Mouse (Mus musculus) heart, embryonic 16.5 days (tissue): ENCODE measurements at regions not wholly inside any gene's neighbourhood (a gene's known extent, or its start where the extent isn't known, plus 50 kb on each side); places are given as distances from the start of the nearest gene placed in this dataset.

ENCODE experiments used
- ATAC-seq: fragments of 200-750 bp; cut with Nextera tagmentation; replicated peaks from 2 replicates; pipeline ENCODE4 v1.8.0; 2017; ENCODE audit warnings: moderate number of reproducible peaks; ENCODE audit not compliant: insufficient read depth, low FRiP score; ENCODE audit errors: extremely low read depth
- H3K27ac ChIP-seq: fragments of 300-500 bp; sonication (generic); 2 replicates; pipeline ENCODE4 v1.5.1; 2014; ENCODE audit warnings: mild to moderate bottlenecking, low read length, control low read depth, moderate library complexity
- H3K27me3 ChIP-seq: fragments of 300-500 bp; sonication (generic); 2 replicates; pipeline ENCODE4 v1.6.1; 2014; ENCODE audit warnings: low read length, mixed read lengths; ENCODE audit not compliant: control insufficient read depth, insufficient read depth
- H3K36me3 ChIP-seq: fragments of 300-500 bp; sonication (generic); 2 replicates; pipeline ENCODE4 v1.6.1; 2014; ENCODE audit not compliant: control insufficient read depth, insufficient read depth
- H3K4me1 ChIP-seq: fragments of 300-500 bp; sonication (generic); 2 replicates; pipeline ENCODE4 v1.6.1; 2014; ENCODE audit warnings: low read length, mixed read lengths; ENCODE audit not compliant: control insufficient read depth, insufficient read depth
- H3K4me2 ChIP-seq: fragments of 300-500 bp; sonication (generic); 2 replicates; pipeline ENCODE4 v1.6.1; 2014; ENCODE audit warnings: low read depth, mild to moderate bottlenecking, control low read depth, low read length
- H3K4me3 ChIP-seq: fragments of 300-500 bp; sonication (generic); 2 replicates; pipeline ENCODE4 v1.5.1; 2014; ENCODE audit warnings: mild to moderate bottlenecking, control low read depth, low read length
- H3K9ac ChIP-seq: fragments of 300-500 bp; sonication (generic); 2 replicates; pipeline ENCODE4 v1.6.1; 2014; ENCODE audit warnings: low read length, control low read depth
- H3K9me3 ChIP-seq: fragments of 300-500 bp; sonication (generic); replicated peaks from 2 replicates; pipeline ENCODE4 v1.6.1; 2016; ENCODE audit warnings: low read length; ENCODE audit not compliant: control insufficient read depth
- WGBS: fragments of 180-500 bp; shearing (Covaris S2); extraction: QIAGEN DNeasy Blood & Tissue Kit; methylation state at CpG from one replicate; pipeline ENCODE4 v1.1.7; 2014; 5-methylcytosine and 5-hydroxymethylcytosine counted together

DNA sequence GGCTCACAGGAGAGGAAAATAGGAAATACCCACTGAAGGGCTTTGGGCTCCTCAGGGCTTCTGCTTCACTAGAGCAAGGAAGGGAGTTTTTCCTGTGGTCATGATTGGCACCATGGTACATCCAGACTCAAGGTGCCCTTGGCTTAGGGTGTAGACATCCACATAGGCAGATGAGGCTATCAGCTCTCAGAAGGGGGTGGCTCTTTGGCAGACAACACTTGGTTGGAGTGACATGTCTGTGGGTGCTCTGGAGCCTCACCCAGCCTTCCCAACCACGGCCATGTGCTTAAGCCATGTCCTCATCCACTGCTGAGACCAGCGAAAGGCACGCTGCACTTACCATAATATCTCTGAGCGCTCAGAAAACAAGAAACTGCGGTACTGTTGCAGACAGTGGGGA is 77.8 kb upstream of the 1700025G04Rik start:
- Histone ChIP-seq H3K27ac (peak overlapping the region; percentile 77), H3K9ac (peak overlapping the region; percentile 15), H3K36me3 (no peaks in the 10 kb centered on the region), H3K9me3 (no peaks in the 10 kb centered on the region), H3K4me1 (peaks cover 26% of the 10 kb centered on the region), H3K4me2 (peak overlapping the region; percentile 7; the same call in 1 of the 2 replicates), H3K27me3 (no peaks in the 10 kb centered on the region), H3K4me3 (no peak overlapping the region)
- peak; percentile 37; the same call in 1 of the 2 replicates for ATAC-seq
- 66% methylated on average over 5 of the region's 5 CpGs for WGBS

DNA sequence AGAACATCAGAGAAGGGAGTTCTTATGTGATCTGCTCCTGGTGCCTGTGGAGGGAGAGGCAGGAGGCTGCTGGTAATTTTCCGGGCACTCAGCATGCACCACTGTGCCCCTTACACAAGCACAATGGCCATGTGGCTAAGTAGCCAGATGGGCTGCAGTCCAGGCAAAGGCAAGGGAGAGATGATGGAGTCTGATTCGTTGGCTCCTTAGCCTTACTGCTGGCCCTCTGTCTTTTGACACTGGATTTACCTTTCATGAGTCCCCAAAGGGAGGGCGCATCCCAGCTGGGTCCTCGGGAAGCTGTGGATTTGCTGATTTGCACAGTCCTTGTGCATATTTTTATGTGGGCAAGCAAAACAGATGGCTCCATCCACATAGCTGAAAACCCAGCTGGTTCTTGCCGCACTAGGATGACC is 75.6 kb upstream of the 1700025G04Rik start:
- H3K9me3 ChIP-seq = no peaks in the 10 kb centered on the region
- H3K27ac ChIP-seq = no peak overlapping the region
- WGBS = 83% methylated on average over 5 of the region's 5 CpGs
- no peaks in the 10 kb centered on the region for H3K36me3 ChIP-seq
- peaks cover 26% of the 10 kb centered on the region for H3K4me1 ChIP-seq
- H3K9ac ChIP-seq = no peak overlapping the region
- no peak overlapping the region for H3K4me2 ChIP-seq
- no peak for ATAC-seq
- H3K4me3 ChIP-seq = no peak overlapping the region
- no peaks in the 10 kb centered on the region for H3K27me3 ChIP-seq

DNA sequence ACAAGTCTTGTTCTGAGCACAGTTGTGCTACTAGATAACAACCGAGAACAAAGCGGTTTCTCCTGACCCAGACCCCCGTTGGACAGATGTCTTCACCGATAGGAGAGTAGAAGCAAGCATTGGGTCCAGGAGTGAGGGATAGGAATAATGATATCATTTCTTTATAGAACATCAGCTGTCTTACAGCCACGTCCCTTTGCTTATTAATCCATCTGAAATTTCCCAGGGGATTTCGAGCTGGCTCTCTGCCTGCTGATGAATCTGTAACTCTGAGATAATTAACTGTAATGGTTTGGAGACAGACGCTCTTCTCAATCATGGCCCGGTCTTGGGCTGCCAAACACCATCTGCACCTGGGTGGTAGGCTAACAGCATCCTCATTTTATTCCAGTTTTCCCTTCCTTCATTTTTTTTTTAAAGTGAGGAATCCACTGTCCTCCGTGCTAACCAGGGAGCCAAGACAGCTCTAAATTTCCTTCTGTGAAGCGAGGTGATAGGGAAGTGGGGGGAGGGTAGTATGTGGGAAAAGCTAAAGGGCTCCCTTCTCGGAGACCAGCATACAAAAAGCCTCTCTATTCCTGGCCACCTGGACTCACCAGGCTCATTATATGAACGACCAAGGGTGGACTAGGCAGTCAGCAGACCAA is 75.0 kb upstream of the 1700025G04Rik start:
- peaks cover 26% of the 10 kb centered on the region for H3K4me1 ChIP-seq
- no peaks in the 10 kb centered on the region for H3K9me3 ChIP-seq
- no peaks in the 10 kb centered on the region for H3K36me3 ChIP-seq
- H3K27ac ChIP-seq = no peak overlapping the region
- H3K4me3 ChIP-seq = no peak overlapping the region
- H3K9ac ChIP-seq = no peak overlapping the region
- no peaks in the 10 kb centered on the region for H3K27me3 ChIP-seq
- no peak overlapping the region; the same call in 1 of the 2 replicates for H3K4me2 ChIP-seq
- 45% methylated on average over 12 of the region's 12 CpGs for WGBS
- ATAC-seq = no peak

DNA sequence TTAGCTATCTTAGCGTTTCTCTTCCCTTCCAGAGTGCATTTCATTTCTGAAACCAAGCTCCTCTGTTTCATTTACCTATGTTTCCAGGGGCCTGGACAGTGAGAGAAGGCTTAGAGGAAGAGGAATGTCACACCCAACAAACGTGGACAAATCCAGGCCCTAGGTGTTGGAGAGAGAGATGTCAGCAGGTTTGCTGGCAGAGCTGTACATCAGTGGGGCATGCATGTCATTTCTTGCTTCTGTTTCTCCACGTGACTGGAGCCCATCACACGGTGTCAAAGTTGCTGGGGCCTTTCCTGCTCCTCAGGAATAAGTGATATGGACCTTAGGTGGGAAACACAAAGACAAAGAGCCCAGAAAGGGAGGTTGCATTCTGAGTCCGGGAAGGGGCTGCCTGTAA is 74.3 kb upstream of the 1700025G04Rik start:
- Histone ChIP-seq H3K9me3 (no peaks in the 10 kb centered on the region), H3K36me3 (no peaks in the 10 kb centered on the region), H3K4me3 (no peak overlapping the region), H3K4me2 (no peak overlapping the region; the same call in 1 of the 2 replicates), H3K27me3 (no peaks in the 10 kb centered on the region), H3K27ac (peak overlapping the region; percentile 59), H3K9ac (no peak overlapping the region), H3K4me1 (peaks cover 26% of the 10 kb centered on the region)
- WGBS = 32% methylated on average over 5 of the region's 5 CpGs
- ATAC-seq = peak; percentile 60

DNA sequence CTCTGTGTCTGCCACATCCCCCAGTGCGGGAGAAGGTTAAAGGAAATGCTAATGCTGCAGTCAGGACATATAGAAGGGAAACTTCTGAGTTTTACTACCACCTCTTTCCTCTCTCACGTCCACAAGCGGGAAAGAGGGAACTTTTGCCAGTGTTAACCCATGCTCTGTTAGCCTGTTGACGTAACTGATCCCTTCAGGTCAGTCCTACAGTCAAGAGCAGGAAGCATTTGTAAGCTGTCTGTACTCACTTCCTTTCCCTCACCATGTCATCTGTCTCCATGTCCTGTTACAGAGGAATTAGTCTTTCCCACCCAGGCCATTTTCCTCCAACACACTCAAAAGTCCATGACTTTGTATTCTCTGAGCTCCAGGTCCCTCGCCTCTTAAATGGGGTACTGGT is 62.5 kb upstream of the 1700025G04Rik start:
- Histone ChIP-seq H3K27ac (no peak overlapping the region), H3K36me3 (no peaks in the 10 kb centered on the region), H3K9me3 (no peaks in the 10 kb centered on the region), H3K4me2 (no peak overlapping the region), H3K4me1 (no peaks in the 10 kb centered on the region), H3K9ac (no peak overlapping the region), H3K27me3 (no peaks in the 10 kb centered on the region), H3K4me3 (no peak overlapping the region)
- no peak for ATAC-seq
- WGBS = 58% methylated on average over 5 of the region's 5 CpGs

DNA sequence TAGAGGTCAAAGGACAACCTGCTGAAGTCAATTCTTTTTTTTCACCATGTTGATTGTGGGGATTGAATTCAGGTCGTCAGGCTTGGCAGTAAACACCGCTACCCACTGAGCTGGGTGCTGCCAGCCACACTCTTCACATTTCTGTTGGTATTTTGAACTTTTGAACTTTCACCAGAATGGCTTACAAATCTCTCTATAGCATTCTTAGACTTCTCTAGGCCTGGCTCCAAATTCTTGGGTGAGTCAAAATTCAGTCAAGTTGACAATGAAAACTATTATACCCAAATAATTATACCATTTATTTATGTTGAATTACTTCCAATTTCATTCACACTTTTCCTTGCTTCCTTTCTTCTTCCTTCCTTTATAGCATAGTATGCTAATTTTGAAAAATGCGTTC is 58.8 kb upstream of the 1700025G04Rik start:
- no peak for ATAC-seq
- 71% methylated on average over 3 of the region's 3 CpGs for WGBS
- H3K4me2 ChIP-seq = no peak overlapping the region
- H3K9me3 ChIP-seq = 0 out of 2 replicates have a peak, but pooled peaks cover 3% of the 10 kb centered on the region
- no peak overlapping the region for H3K4me3 ChIP-seq
- no peak overlapping the region for H3K9ac ChIP-seq
- no peaks in the 10 kb centered on the region for H3K27me3 ChIP-seq
- no peak overlapping the region for H3K27ac ChIP-seq
- H3K36me3 ChIP-seq = no peaks in the 10 kb centered on the region
- H3K4me1 ChIP-seq = no peaks in the 10 kb centered on the region

DNA sequence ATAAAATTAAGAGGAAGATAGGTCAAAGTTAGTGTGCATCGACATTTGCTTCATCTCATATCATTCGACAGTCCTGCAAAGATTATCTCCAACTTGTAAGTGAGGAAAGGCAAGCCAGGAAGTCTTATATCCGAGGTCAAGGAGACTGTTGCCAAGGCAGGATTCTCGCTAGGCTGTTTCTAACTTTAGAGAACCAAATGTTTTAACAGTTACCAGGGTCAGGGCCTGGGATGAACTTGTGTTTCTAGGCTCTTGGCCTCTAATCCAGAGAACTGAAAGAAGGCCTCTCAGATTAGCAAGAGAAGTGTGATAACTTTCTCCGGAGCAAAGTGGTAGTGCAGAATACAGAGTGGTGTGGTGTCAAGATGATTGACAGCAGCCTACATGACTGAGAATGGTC is 50.2 kb upstream of the 1700025G04Rik start:
- Histone ChIP-seq H3K4me1 (0 out of 2 replicates have a peak, but pooled peaks cover 4% of the 10 kb centered on the region), H3K27me3 (no peaks in the 10 kb centered on the region), H3K4me3 (no peak overlapping the region), H3K9me3 (peaks cover 9% of the 10 kb centered on the region; the same call in 1 of the 2 replicates), H3K36me3 (no peaks in the 10 kb centered on the region), H3K9ac (no peak overlapping the region), H3K27ac (no peak overlapping the region), H3K4me2 (no peak overlapping the region)
- no peak for ATAC-seq
- 21% methylated on average over 5 of the region's 5 CpGs for WGBS
